Mouse (Mus musculus) lung, embryonic 15.5 days (tissue): Measurements from ENCODE around the gene Ncoa3. TPM values are rescaled to one million over a fixed set of nuclear protein-coding genes. Genes with fewer than 3 reads are reported as not detected.
A peak's percentile ranks its signal among the peaks of the same experiment; 100 is the strongest.

ENCODE experiments used
- ATAC-seq: fragments of 200-750 bp; cut with Nextera tagmentation; 2 replicates; pipeline ENCODE4 v1.8.0; 2017; ENCODE audit warnings: moderate number of reproducible peaks, borderline replicate concordance; ENCODE audit not compliant: low FRiP score, low TSS enrichment; ENCODE audit errors: extremely low read depth
- H3K27ac ChIP-seq: fragments of 300-500 bp; sonication (generic); 2 replicates; pipeline ENCODE4 v1.5.1; 2015; ENCODE audit warnings: moderate library complexity, mild to moderate bottlenecking, inconsistent platforms
- H3K27me3 ChIP-seq: fragments of 300-500 bp; sonication (generic); 2 replicates; pipeline ENCODE4 v1.6.1; 2015; ENCODE audit warnings: inconsistent platforms
- H3K36me3 ChIP-seq: fragments of 300-500 bp; sonication (generic); 2 replicates; pipeline ENCODE4 v1.6.1; 2015; ENCODE audit warnings: inconsistent platforms
- H3K4me1 ChIP-seq: fragments of 300-500 bp; sonication (generic); 2 replicates; pipeline ENCODE4 v1.6.1; 2015; ENCODE audit warnings: inconsistent platforms
- H3K4me2 ChIP-seq: fragments of 300-500 bp; sonication (generic); 2 replicates; pipeline ENCODE4 v1.6.1; 2015; ENCODE audit warnings: inconsistent platforms, mild to moderate bottlenecking, moderate library complexity
- H3K4me3 ChIP-seq: fragments of 300-500 bp; sonication (generic); 2 replicates; pipeline ENCODE4 v1.5.1; 2015; ENCODE audit warnings: mild to moderate bottlenecking, inconsistent platforms
- H3K9ac ChIP-seq: fragments of 300-500 bp; sonication (generic); 2 replicates; pipeline ENCODE4 v1.6.1; 2015; ENCODE audit warnings: inconsistent platforms
- H3K9me3 ChIP-seq: fragments of 300-500 bp; sonication (generic); 2 replicates; pipeline ENCODE4 v1.6.1; 2016; ENCODE audit warnings: inconsistent platforms
- WGBS: fragments of 180-500 bp; shearing (Covaris S2); methylation state at CpG from one replicate; pipeline ENCODE4 v1.1.7; 2015; 5-methylcytosine and 5-hydroxymethylcytosine counted together
- polyA plus RNA-seq: library from polyadenylated mRNA; unstranded; fragments of >200 nt; fragmentation: Nextera tagmentation; extraction: Ambion mirVana; gene quantifications from 2 replicates; pipeline ENCODE4 v1.2.1, GENCODE M21; 2015

The Ncoa3 gene
- polyA plus RNA-seq, 1 experiment from 2014 or later = 13.7 TPM

DNA sequence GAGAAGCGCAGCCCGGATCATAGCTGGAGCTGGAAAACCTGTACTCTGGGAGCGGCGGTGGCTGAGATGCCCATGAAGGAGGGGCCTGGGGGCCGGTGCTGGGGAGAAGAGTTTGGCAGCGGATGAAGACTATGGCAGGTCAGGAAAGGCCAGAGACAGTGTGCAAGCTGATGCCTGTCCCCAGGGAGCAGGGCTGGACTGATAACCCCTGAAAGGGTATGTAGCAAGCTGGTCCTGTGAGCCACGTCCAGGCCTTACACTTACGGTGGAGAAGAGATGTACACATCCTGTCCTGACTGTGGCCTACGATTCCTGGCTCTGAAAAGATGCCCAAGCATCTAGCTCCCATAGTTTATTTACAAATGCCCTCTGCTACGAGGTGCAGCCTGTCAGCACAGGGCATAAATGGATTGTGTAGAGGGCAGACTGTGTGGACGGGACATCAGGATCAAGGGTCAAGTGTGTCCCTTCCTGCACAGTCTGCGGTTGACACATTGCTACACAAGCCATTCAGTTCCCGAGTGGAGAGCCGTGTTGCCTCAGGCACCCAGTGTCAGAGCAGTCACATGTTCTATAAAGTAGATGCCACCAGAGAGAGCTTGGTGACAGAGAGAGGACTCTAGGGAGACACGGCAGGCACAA lies 106.0 kb downstream of the Ncoa3 start:
- WGBS = 54% methylated on average over 15 of the region's 15 CpGs
- no peaks in the 10 kb centered on the region for H3K36me3 ChIP-seq
- H3K27me3 ChIP-seq = no peaks in the 10 kb centered on the region
- H3K9me3 ChIP-seq = no peaks in the 10 kb centered on the region
- no peak overlapping the region for H3K9ac ChIP-seq
- no peaks in the 10 kb centered on the region for H3K4me1 ChIP-seq
- ATAC-seq = peak; percentile 7
- no peak overlapping the region for H3K4me2 ChIP-seq
- no peak overlapping the region for H3K4me3 ChIP-seq
- no peak overlapping the region for H3K27ac ChIP-seq

DNA sequence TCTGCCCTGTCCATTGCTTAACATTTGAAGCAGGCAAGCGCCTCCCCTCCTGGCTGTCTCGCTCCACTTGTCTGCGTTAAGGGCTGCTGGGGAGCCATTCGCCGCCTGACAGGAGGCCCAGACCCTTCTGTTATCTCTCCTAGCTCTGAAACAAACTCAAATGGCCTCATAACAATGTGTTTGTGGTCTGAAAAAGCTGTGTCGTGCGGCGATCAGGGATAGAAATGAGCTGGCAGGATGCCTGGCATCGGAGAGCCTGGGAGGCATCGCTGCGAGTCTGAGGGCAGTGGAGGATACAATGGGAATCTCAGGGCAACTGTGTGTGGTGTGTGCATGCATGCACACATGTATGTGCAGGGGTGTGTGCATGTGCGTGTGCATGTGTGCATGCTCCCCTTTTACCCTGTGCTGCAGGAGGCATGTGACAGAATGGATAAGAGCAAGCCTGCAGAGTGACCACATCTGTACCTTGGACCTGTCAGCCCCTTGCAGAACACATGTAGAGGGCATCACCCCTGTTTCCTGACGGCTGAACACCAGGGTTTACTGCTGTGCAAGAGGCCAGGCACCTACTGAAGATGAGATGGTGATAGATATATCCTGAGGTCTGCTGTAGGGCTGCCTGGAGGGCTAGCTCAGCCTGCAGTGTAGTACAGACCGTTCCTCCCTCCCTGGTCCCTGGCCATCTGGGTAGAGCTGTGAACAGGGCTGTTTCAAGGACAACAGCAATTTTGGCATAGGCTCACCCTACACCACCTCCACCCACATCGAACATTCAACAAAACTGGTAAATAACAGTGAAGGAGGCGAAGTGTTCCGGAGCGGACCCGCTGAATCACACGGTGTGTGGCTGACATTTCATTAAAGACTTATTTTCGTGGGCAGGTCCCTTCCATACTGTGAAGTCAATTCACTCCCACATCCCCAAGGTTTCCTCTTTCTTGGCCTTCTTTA lies 108.2 kb downstream of the Ncoa3 start:
- 66% methylated on average over 21 of the region's 21 CpGs for WGBS
- Histone ChIP-seq H3K4me1 (0 out of 2 replicates have a peak, but pooled peaks cover 3% of the 10 kb centered on the region), H3K27me3 (no peaks in the 10 kb centered on the region), H3K9ac (no peak overlapping the region), H3K27ac (no peak overlapping the region), H3K9me3 (no peaks in the 10 kb centered on the region), H3K4me3 (no peak overlapping the region), H3K4me2 (no peak overlapping the region), H3K36me3 (no peaks in the 10 kb centered on the region)
- no peak for ATAC-seq

DNA sequence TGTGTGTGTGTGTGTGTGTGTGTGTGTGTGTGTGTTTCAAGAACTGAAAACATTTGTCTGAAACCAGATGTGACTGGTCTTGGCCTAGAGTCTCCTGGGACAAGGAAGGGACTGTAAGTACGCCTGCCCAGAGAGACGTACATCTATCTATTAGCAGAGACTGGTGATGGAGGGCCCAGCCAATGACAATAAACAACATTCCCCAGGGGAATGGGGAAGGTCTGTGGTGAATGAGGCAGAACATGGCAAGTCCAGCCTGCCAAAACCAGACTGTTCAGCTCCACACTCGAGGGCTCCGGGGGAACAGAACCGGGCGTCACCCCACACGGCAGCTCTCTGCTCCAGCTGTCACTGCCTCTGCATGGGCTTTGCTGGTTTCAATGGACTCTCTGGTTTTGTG lies 110.5 kb downstream of the Ncoa3 start:
- WGBS = 64% methylated on average over 7 of the region's 7 CpGs

DNA sequence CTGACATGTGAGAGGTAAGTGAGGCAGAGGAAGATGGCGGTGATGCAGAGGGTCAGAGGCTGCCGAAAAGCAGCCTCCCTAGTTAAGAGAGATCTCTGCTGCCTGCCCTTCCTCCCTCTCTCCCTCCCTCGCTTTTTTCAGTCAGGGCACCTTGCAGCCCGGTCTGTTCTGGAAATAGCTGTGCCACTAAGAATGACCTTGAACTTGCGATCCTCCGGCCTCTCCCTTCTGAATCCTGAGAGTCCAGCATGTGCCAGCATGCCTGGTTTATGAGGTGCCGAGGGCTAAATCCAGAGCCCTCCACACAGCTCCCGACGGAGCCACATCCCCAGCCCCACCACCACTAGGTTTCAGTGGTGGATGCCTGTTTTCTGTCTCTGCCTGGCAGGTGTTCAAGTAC lies 113.5 kb downstream of the Ncoa3 start:
- no peak overlapping the region for H3K4me3 ChIP-seq
- ATAC-seq = no peak
- peak overlapping the region; percentile 10; the same call in 1 of the 2 replicates for H3K27ac ChIP-seq
- H3K36me3 ChIP-seq = no peaks in the 10 kb centered on the region
- no peak overlapping the region for H3K9ac ChIP-seq
- H3K4me2 ChIP-seq = no peak overlapping the region
- no peaks in the 10 kb centered on the region for H3K9me3 ChIP-seq
- H3K27me3 ChIP-seq = peaks cover 6% of the 10 kb centered on the region; the same call in 1 of the 2 replicates
- H3K4me1 ChIP-seq = peaks cover 3% of the 10 kb centered on the region; the same call in 1 of the 2 replicates
- 68% methylated on average over 9 of the region's 9 CpGs for WGBS

More for the DNA sequence above, 110.5 kb downstream of the Ncoa3 start:
- Histone ChIP-seq H3K4me2 (no peak overlapping the region), H3K9ac (no peak overlapping the region), H3K4me3 (no peak overlapping the region), H3K9me3 (no peaks in the 10 kb centered on the region), H3K27ac (no peak overlapping the region), H3K27me3 (peaks cover 6% of the 10 kb centered on the region; the same call in 1 of the 2 replicates), H3K36me3 (no peaks in the 10 kb centered on the region), H3K4me1 (peaks cover 3% of the 10 kb centered on the region; the same call in 1 of the 2 replicates)
- ATAC-seq = no peak

DNA sequence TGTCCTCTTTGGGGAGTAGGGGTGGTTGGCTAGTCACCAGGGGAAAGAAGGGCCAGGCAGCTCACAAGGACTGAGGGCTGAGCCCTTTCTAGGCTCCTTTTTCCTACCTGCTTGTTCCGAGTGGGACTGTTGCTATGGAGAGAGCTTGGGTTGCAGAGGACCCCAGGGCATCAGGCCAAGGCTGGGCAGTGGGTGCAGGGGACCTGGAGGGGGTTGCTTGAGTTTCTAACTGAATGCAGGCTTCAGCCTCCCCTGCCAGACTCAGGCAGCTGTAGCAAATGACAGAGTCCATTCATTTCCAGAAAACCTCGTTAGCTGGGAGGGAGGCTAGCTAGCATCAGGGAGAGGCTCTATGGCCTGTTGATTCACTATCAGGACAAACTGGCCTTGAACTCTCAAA lies 114.2 kb downstream of the Ncoa3 start:
- no peaks in the 10 kb centered on the region for H3K36me3 ChIP-seq
- H3K4me3 ChIP-seq = no peak overlapping the region
- no peak for ATAC-seq
- peaks cover 3% of the 10 kb centered on the region; the same call in 1 of the 2 replicates for H3K4me1 ChIP-seq
- H3K4me2 ChIP-seq = no peak overlapping the region
- no peak overlapping the region for H3K9ac ChIP-seq
- 73% methylated on average over 2 of the region's 2 CpGs for WGBS
- H3K27ac ChIP-seq = no peak overlapping the region
- H3K9me3 ChIP-seq = no peaks in the 10 kb centered on the region
- peaks cover 6% of the 10 kb centered on the region; the same call in 1 of the 2 replicates for H3K27me3 ChIP-seq

DNA sequence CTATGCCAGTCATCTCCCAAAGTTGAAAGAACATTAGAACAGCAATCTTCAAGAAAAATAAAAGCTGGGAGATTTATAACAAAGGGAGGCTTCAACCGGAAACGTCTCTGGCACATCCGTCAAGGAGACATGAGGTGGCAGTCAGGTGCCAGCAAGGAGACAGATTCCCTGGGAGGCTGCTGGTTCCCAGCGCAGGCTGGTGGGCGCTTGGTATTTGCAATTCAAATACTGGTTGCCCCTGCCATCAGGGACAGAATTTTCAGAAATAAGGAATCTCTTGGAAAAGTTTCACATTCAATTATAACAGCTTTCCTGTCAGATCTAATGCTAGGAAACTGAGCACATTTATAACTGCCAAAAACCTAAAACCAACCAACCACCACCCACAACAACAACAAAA lies 115.5 kb downstream of the Ncoa3 start:
- Histone ChIP-seq H3K27me3 (peaks cover 6% of the 10 kb centered on the region; the same call in 1 of the 2 replicates), H3K9me3 (no peaks in the 10 kb centered on the region), H3K27ac (no peak overlapping the region), H3K36me3 (no peaks in the 10 kb centered on the region), H3K4me2 (no peak overlapping the region), H3K9ac (no peak overlapping the region), H3K4me1 (peaks cover 6% of the 10 kb centered on the region; the same call in 1 of the 2 replicates), H3K4me3 (no peak overlapping the region)
- WGBS = 81% methylated on average over 5 of the region's 5 CpGs
- no peak for ATAC-seq

DNA sequence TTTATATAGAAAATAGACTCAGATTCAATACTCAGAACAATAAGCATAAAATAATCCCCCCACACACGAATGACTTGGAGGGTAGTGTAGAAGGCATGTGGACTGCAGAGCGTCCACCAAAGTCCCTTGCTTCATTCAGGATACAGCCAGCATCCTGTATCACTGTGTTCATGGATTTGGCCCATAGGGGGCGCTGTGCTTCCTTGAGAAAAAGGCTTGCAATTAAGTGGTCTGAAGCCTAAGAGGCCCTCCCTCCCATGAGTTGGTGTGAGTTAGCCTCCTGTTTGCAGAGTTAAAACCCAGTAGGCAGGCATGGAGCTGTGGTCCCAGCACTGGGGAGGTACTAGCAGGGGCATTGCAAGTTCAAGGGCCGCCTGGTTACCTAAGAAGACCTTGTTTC lies 115.9 kb downstream of the Ncoa3 start:
- H3K4me3 ChIP-seq = no peak overlapping the region
- H3K4me1 ChIP-seq = peaks cover 6% of the 10 kb centered on the region; the same call in 1 of the 2 replicates
- H3K36me3 ChIP-seq = no peaks in the 10 kb centered on the region
- H3K9me3 ChIP-seq = no peaks in the 10 kb centered on the region
- H3K4me2 ChIP-seq = no peak overlapping the region
- H3K27ac ChIP-seq = no peak overlapping the region
- H3K27me3 ChIP-seq = peaks cover 6% of the 10 kb centered on the region; the same call in 1 of the 2 replicates
- no peak for ATAC-seq
- 22% methylated on average over 4 of the region's 4 CpGs for WGBS
- no peak overlapping the region for H3K9ac ChIP-seq

DNA sequence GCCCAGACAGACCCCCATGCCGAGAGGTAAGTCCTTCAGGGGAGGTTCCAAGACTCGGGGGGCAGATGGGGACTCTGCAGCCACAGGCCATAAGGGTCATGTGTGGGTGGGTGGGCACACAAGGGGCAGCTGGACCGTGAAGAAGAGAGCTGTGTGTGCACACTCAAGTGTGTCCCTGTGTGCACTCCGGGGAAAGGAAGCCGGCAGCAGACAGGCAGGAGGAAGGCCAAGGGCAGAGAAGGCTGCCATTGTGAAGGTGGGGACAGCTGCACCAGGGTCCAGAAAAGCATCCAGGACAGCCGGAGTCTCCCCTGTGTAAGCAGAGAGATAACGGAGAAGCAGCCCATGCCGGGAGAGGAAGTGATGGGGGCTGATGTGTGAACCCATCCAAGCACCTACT lies 118.3 kb downstream of the Ncoa3 start:
- H3K36me3 ChIP-seq = no peaks in the 10 kb centered on the region
- H3K27ac ChIP-seq = no peak overlapping the region
- no peaks in the 10 kb centered on the region for H3K9me3 ChIP-seq
- no peak overlapping the region for H3K9ac ChIP-seq
- no peak for ATAC-seq
- 71% methylated on average over 8 of the region's 8 CpGs for WGBS
- H3K27me3 ChIP-seq = peaks cover 6% of the 10 kb centered on the region; the same call in 1 of the 2 replicates
- H3K4me3 ChIP-seq = no peak overlapping the region
- H3K4me1 ChIP-seq = peaks cover 5% of the 10 kb centered on the region
- H3K4me2 ChIP-seq = no peak overlapping the region

DNA sequence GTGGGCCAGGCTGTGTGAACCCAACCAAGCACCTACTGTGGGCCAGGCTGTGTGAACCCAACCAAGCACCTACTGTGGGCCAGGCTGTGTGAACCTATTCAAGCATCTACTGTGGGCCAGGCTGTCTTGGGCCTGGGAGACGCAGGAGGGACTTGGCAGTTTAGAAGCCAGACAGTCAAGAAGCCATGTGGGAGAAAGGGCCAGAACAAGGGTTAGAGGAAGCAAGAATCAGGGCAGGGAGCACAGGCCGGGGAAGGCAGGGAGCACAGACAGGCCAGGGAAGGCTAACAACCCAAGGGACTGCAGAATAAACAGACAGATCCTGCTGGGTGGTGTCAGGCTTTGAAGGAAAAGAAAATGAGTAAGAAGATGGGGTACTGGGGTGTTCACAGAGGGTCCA lies 118.8 kb downstream of the Ncoa3 start:
- ATAC-seq = no peak
- Histone ChIP-seq H3K27me3 (peaks cover 6% of the 10 kb centered on the region; the same call in 1 of the 2 replicates), H3K27ac (no peak overlapping the region), H3K36me3 (no peaks in the 10 kb centered on the region), H3K4me1 (peaks cover 10% of the 10 kb centered on the region; the same call in 1 of the 2 replicates), H3K4me3 (no peak overlapping the region), H3K4me2 (no peak overlapping the region), H3K9me3 (no peaks in the 10 kb centered on the region), H3K9ac (no peak overlapping the region)
- WGBS = 78% methylated on average over 2 of the region's 2 CpGs

DNA sequence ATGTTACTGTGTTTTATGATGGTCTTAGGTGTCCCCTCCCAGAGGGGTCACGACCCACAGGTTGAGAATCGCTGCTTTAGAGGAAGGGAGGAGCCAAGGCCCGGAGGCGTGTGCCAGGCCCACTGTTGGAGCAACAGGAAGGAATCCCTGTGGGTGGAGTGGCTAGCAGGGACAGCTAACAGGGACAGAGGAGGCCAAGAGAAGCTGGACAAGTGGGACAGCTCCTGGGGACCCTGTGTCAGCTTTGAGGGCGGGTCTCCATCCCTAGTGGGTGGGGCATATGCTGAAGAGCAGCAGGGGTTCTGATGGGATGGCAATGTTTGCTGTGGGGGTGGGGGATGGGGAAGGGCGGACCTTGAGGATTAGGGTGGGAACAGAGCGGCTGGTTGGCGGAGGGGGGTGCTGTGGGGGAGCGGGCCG lies 119.4 kb downstream of the Ncoa3 start:
- peaks cover 2% of the 10 kb centered on the region; the same call in 1 of the 2 replicates for H3K27me3 ChIP-seq
- peaks cover 11% of the 10 kb centered on the region; the same call in 1 of the 2 replicates for H3K4me1 ChIP-seq
- WGBS = 50% methylated on average over 10 of the region's 10 CpGs
- H3K4me3 ChIP-seq = no peak overlapping the region
- no peak overlapping the region for H3K27ac ChIP-seq
- no peak overlapping the region for H3K9ac ChIP-seq
- H3K4me2 ChIP-seq = no peak overlapping the region
- H3K9me3 ChIP-seq = no peaks in the 10 kb centered on the region
- ATAC-seq = no peak
- no peaks in the 10 kb centered on the region for H3K36me3 ChIP-seq

DNA sequence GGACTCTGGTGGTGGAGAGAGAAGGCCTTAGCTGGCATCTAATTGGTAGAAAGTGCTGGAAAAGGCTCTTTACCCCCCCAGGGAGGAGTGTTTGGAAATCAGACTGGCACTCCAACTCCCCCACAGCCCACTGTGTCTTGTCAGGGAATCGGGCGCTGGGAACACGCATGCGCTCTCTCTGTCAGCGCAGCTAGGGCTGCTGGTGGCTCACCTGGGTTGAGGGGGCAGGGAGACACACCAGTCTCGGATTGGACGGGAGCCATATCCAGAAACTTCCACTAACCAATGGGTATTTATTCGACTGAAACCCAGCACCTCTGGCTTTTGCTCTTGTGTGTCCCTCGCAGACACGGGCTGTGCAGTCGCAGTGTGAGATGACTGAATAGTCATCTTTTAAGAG lies 120.5 kb downstream of the Ncoa3 start:
- Histone ChIP-seq H3K36me3 (no peaks in the 10 kb centered on the region), H3K4me2 (no peak overlapping the region), H3K9ac (no peak overlapping the region), H3K27me3 (no peaks in the 10 kb centered on the region), H3K4me3 (no peak overlapping the region), H3K27ac (no peak overlapping the region), H3K9me3 (no peaks in the 10 kb centered on the region), H3K4me1 (peaks cover 11% of the 10 kb centered on the region; the same call in 1 of the 2 replicates)
- no peak for ATAC-seq
- WGBS = 87% methylated on average over 11 of the region's 11 CpGs
